Mouse (Mus musculus) neural tube, embryonic 12.5 days (tissue): ENCODE data around the gene Zfp420. TPM values are rescaled to one million over a fixed set of nuclear protein-coding genes. Genes with fewer than 3 reads are reported as not detected.

Experiments used
- microRNA-seq: library from miRNA; unstranded; fragments of <30 nt; microRNA quantifications from one replicate; pipeline ENCODE4, GENCODE M21; 2017
- polyA plus RNA-seq: library from polyadenylated mRNA; unstranded; fragments of >200 nt; fragmentation: Nextera tagmentation; extraction: Ambion mirVana; gene quantifications from 2 replicates; pipeline ENCODE4 v1.2.1, GENCODE M21; 2016

Gene Zfp420
- polyA plus RNA-seq, 1 experiment from 2014 or later, result 13.9 TPM

Small RNAs within 50 kb of the gene (microRNA-seq; reads per million reads assigned to microRNA genes)
- not detected for gene Mir7668

Other genes with a start within 250 kb of the Zfp420 start
- 0.14 and 0.23 TPM in 2 replicates for gene Catsperg2, start 132.9 kb upstream of the Zfp420 start, polyA plus RNA-seq
- gene Zfp84, start 91.4 kb upstream of the Zfp420 start, polyA plus RNA-seq, result 15.4 and 15.5 TPM in 2 replicates
- 9.7 and 10.4 TPM in 2 replicates for gene Zfp30, start 76.0 kb upstream of the Zfp420 start, polyA plus RNA-seq
- gene Zfp790, start 43.9 kb upstream of the Zfp420 start, polyA plus RNA-seq, result 26.5 and 27.7 TPM in 2 replicates
- gene Zfp940, start 6.3 kb upstream of the Zfp420 start, polyA plus RNA-seq, result 11.1 and 11.3 TPM in 2 replicates
- gene Zfp27, start 46.6 kb downstream of the Zfp420 start, polyA plus RNA-seq, result 14.8 and 16.8 TPM in 2 replicates
- gene Zfp383, start 48.2 kb downstream of the Zfp420 start, polyA plus RNA-seq, result 6.1 and 6.5 TPM in 2 replicates
- 13.3 and 13.5 TPM in 2 replicates for gene Zfp74, start 94.1 kb downstream of the Zfp420 start, polyA plus RNA-seq
- 13.8 and 14.1 TPM in 2 replicates for gene Zfp568, start 124.0 kb downstream of the Zfp420 start, polyA plus RNA-seq
- gene Zfp14, start 191.4 kb downstream of the Zfp420 start, polyA plus RNA-seq, result 7.1 and 8.7 TPM in 2 replicates
- gene Zfp82, start 212.9 kb downstream of the Zfp420 start, polyA plus RNA-seq, result 8.2 and 10.4 TPM in 2 replicates
- gene Gm26920, start 230.4 kb downstream of the Zfp420 start, polyA plus RNA-seq, result 1.4 and 3.1 TPM in 2 replicates
- gene Zfp566, start 230.5 kb downstream of the Zfp420 start, polyA plus RNA-seq, result 14.2 and 16.0 TPM in 2 replicates
- gene Zfp260, start 234.8 kb downstream of the Zfp420 start, polyA plus RNA-seq, result 107 and 116 TPM in 2 replicates